Mouse (Mus musculus) left cerebral cortex, adult 11 months (tissue): ENCODE results near the gene Hivep1.
A peak's percentile ranks its signal among the peaks of the same experiment; 100 is the strongest.

Experiments used
- DNase-seq: peaks from one replicate; pipeline ENCODE4 v3.0.0; 2022; ENCODE audit warnings: low spot score

Hivep1 gene

DNA sequence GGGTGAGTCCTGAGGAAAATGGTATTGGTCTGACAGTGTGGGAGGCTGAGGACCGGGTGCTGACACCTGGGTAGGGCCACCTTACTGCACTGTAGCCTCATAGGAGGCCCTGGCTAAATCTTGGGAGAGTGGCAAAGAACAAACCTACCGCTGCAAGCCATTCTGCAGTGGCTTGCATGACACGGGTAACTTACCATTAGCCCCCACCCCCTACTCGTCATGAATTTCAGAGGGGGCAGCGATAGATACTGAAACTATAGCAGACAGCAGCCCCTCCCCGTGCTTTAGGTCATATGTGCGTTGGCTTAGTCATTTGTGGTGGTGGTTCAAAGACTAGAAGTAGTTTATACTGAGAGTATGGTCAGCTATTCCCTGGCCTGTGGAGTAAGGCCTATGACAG, 61.8 kb downstream of the Hivep1 start:
- DNase-seq, result no peak

- no peak for DNase-seq
These were observed 64.5 kb downstream of the Hivep1 start for GRCm38 (mm10) chr13:42116301-42116700.

- no peak for DNase-seq
These were observed 67.2 kb downstream of the Hivep1 start for GRCm38 (mm10) chr13:42119062-42119461.

GRCm38 (mm10) chr13:42121106-42121776, 69.4 kb downstream of the Hivep1 start:
- DNase-seq, result no peak

DNA sequence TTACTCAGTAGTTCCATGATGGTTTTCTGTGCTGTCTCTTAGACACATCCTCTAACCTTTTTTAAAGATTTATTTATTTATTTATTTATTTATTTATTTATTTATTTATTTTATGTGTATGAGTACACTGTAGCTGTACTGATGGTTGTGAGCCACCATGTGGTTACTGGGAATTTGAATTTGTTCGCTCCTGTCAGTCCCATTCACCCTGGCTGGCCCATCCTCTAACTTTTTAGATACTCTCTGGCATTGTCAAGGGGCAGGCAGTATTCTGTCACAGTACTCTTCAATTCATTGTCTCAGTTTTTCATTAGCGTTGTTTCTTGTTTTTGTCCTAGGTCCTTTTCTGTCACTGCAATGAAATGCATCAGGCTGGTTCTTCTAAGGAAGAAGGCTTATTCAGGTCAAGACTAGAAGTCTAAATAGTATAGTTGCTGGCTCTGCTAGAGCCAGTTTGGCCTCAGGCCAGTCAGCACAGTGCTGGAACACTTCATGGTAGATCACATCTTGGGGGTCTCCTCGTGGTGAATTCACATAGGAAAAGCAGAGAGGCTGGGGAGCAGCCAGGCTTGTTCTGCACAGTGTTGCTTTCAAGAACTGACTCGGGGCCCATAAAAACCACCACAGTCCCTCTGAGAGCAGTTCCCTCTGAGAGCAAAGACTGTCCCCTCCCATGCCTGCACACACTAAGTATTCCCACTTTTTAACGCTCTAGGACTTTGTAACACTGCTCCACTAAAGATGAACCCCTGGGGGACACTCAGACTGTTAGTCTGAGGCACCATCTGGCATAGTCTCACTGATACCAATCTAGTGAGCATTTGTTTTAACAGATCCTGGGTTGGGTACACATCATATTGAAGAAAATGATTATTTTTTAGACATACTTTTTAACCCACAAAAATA, 70.2 kb downstream of the Hivep1 start:
- DNase-seq, result no peak

- DNase-seq, result no peak
These were observed 92.8 kb downstream of the Hivep1 start for GRCm38 (mm10) chr13:42144627-42145026.

DNA sequence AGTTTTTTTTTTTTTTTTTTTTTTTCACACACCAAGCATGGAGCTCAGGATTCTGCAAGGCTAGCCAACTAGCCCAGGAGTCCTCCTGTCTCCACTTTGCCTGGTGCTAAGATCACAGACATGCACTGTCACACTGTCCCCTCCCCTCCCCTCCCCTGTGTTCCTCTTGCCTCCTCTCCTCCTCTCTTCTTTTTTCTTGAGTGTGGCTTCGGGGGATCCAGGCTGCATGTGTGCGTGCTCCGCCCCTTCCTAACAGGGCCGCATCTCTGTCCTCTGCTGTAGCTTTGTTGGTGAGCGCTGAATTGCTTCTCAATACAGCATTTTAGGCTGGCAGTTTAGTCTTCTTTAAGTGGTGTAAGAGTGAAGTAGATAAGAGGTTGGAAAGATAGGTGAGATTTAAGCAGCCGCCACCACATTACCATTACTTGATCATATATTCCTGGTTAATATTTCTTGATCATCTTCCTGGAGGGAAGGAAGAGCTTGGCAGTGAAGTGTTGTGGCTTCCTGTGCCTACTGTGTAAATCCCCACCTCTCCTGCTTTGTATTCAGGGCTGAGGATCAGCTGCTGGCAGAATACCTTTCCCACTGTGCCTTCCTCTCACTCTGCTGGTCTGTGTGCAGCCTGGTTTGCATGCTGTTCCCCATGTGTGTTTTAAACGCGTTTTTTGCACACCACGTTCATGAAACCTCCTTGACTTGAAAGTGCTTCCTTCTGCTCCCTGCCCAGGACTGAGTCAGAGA, 97.7 kb downstream of the Hivep1 start:
- no peak for DNase-seq

DNA sequence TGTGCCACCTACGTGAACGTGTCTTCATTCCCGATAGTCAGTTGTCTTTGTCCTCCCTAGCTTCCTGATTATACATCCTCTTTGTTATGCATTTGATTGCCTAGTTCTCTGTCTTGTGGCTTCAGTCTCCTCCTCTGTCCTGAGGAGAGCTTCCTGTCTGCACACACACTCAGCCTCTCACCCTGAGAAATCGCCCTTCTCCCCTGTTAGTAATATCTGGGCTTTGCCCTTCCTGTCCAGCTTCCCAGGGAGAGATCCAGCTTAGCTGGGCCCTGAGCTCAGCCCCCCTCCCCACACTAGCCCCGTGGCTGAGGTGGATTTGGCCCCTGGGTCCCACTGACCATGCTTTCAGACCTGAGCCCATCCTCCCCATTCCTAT, 98.2 kb downstream of the Hivep1 start:
- DNase-seq, result no peak

- DNase-seq, result no peak
These were observed 98.8 kb downstream of the Hivep1 start for GRCm38 (mm10) chr13:42150462-42151127.

DNA sequence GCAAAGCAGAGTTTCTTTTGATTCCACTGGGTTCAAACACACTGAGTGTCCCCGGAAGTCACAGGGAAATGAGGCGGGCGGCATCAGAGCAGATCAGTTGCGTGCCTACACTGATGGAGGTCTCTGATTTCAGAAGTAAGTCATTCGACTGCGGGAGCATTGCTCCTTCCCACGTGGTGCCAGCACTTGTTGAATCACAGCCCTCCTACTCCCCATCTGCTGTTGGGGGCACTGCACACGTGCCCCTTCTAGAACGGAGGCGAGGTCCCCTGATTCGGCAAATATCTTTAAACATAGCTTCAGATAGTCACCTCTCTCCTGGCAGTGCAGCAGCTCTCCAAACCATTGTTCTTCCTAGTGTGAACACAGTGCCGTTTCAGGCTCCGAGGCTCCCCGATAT, 106.4 kb downstream of the Hivep1 start:
- DNase-seq, result peak; percentile 13

- DNase-seq, result no peak
These were observed 107.8 kb downstream of the Hivep1 start for GRCm38 (mm10) chr13:42159416-42160185.

GRCm38 (mm10) chr13:42170802-42171201, 119.0 kb downstream of the Hivep1 start:
- no peak for DNase-seq

- DNase-seq, result no peak
These were observed 123.1 kb downstream of the Hivep1 start for GRCm38 (mm10) chr13:42174827-42175420.

DNA sequence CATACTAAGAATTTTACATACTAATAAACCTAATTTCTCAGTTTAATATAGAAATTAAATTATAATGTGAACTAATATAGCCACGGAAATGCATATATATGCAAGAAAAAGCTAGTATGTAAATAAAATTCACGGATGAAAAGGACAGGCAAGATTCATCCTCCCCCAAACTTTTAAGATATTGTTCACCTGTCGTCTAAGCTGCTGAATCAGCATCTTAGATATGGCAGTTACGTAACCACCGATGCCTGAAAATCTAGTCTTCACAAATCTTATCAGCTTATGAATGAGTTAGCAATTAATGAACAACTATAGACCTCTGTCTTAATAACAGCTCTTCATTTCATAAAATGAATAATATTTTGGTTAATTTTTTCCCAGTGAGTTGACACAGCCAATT, 130.8 kb downstream of the Hivep1 start:
- no peak for DNase-seq

GRCm38 (mm10) chr13:42184131-42184530, 132.3 kb downstream of the Hivep1 start:
- DNase-seq, result no peak

DNA sequence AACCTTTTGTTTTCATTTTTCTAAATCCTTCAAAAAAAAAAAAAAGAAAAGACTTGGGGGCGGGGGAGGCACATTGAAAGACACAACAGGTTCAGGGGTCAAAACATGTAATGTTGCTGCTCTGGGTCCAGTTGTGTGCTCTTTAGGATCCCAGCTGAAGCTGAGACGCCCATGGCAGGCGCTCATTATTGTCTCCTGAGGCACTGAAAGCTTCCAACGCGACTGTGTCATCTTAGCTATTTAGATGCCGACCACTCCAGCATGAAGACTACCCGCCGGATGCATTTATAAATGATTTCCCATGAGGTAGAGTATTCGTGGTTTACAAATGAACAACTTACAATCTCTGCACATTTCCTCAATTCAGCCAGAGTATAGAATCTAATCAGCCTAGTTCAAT, 141.2 kb downstream of the Hivep1 start:
- DNase-seq, result no peak

DNA sequence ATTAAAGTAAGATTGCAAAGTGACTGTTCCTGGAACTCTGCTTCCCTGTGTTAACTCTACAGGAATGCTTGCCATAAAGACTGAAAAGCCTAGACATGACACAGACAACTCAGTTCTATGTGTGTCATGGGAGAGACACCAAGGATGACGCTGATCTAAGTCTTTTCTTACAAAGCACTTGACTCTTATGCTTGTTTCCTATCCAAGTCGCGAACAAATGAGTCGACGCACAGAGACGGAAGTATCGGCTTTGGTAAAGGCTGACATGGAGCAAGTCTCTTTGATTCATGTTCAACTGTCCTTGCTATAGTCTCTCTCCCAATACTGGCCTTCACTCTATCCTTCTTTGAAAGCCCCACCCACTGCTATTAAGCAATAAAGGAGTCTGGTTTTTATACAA, 143.8 kb downstream of the Hivep1 start:
- DNase-seq, result no peak

DNA sequence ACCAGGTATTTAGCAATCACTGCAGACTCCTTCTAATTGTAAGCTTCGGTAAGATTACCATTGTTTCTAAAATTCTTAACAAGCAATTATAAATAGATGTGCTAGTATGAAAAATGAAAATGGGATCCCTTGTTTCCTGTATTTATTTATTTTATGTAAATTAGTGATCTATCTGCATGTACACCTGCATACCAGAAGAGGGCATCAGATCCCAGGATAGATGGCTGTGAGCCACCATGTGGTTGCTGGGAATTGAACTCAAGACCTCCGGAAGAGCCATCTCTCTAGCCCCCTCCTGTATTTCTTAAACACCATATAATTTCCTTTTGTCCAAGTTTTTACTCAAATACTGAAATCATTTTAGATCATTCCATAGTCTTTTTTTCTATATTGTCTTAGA, 145.8 kb downstream of the Hivep1 start:
- no peak for DNase-seq

DNA sequence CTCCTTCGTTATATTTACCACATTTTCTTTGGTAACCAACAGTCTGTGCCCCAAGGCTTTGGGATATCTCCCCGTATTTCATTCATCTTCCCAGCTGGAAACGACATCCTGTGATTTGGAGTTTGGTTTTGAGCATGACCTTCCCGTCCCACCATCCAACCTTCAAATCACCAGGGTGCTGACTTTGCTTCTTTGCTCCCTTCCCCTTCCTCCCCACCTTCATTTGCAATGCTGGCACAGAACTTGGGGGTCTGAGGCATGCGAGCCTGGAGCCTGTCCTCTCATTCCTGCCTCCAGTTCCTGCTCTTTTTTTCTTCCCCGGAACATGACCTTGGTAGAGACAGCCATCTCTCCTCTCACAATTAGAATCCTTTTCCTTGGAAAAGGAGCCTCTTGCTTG, 161.7 kb downstream of the Hivep1 start:
- no peak for DNase-seq

GRCm38 (mm10) chr13:42222401-42222800, 170.6 kb downstream of the Hivep1 start:
- no peak for DNase-seq

GRCm38 (mm10) chr13:42228849-42229248, 177.0 kb downstream of the Hivep1 start:
- no peak for DNase-seq
